Mouse (Mus musculus) lung, adult 2 months (tissue): Measurements from ENCODE around the gene Tex29.

Experiments used
- CTCF ChIP-seq: fragments of 200-500 bp; IDR thresholded peaks from 2 replicates; pipeline ENCODE4 v1.5.1; 2011; ENCODE audit warnings: mild to moderate bottlenecking, low read length, control low read depth; ENCODE audit not compliant: insufficient read depth
- POLR2A ChIP-seq: fragments of 200-500 bp; IDR thresholded peaks from 2 replicates; pipeline ENCODE4 v1.6.1; 2011; ENCODE audit warnings: low read depth, mild to moderate bottlenecking, control low read depth, low read length, borderline replicate concordance; ENCODE audit errors: extremely low read depth

GRCm38 (mm10) chr8:11794956-11795355, 45.3 kb upstream of the Tex29 start:
- TF ChIP-seq POLR2A (no peak), CTCF (no peak)
